Mouse (Mus musculus): ENCODE measurements around the gene Pnp. TPM values are rescaled to one million over a fixed set of nuclear protein-coding genes. Genes with fewer than 3 reads are reported as not detected.
A peak's percentile ranks its signal among the peaks of the same experiment; 100 is the strongest.
"Not testable (repeated sequence)": the region's sequence is repeated elsewhere in the genome, so short reads cannot be mapped to it uniquely, and the experiment has no call there.

Pnp gene
- total RNA-seq, 4 experiments from 2014 or later, result 26.5 to 35.8 (median 31.3) TPM

- DNase-seq, result no peak
Measured at GRCm38 (mm10) chr14:50931493-50932020, 675 bp downstream of the Pnp start.

- no peak for DNase-seq
Measured at GRCm38 (mm10) chr14:50936649-50937048, 5.8 kb downstream of the Pnp start.

GRCm38 (mm10) chr14:50938119-50938908 is 7.4 kb downstream of the Pnp start:
- DNase-seq, result no peak

- no peak for DNase-seq
Measured at GRCm38 (mm10) chr14:50938940-50939339, 8.1 kb downstream of the Pnp start.

- peak; percentile 96 for DNase-seq
Measured at GRCm38 (mm10) chr14:50943932-50944667, 13.2 kb downstream of the Pnp start, which contains the start of gene Gm49342. Gm49342 (plus strand) TSS chr14:50944517.

- not testable (repeated sequence) for DNase-seq
Measured at GRCm38 (mm10) chr14:50944668-50945033, 13.8 kb downstream of the Pnp start.

- DNase-seq, result not testable (repeated sequence)
Measured at GRCm38 (mm10) chr14:50945081-50945480, 14.2 kb downstream of the Pnp start.

- DNase-seq, result not testable (repeated sequence)
Measured at GRCm38 (mm10) chr14:50945526-50945925, 14.6 kb downstream of the Pnp start.

- DNase-seq, result no peak
Measured at GRCm38 (mm10) chr14:50955487-50955886, 24.6 kb downstream of the Pnp start.

- DNase-seq, result peak; percentile 38
Measured at GRCm38 (mm10) chr14:50955942-50956508, 25.1 kb downstream of the Pnp start, which contains the start of gene Pnp2. Pnp2 (plus strand) TSS chr14:50955992.

GRCm38 (mm10) chr14:50956724-50957123 is 25.8 kb downstream of the Pnp start:
- not testable (repeated sequence) for DNase-seq

GRCm38 (mm10) chr14:50957146-50957545 is 26.3 kb downstream of the Pnp start:
- not testable (repeated sequence) for DNase-seq

GRCm38 (mm10) chr14:50958289-50958995 is 27.6 kb downstream of the Pnp start:
- not testable (repeated sequence) for DNase-seq

- DNase-seq, result no peak
Measured at GRCm38 (mm10) chr14:50968216-50968980, 37.5 kb downstream of the Pnp start.

- DNase-seq, result no peak
Measured at GRCm38 (mm10) chr14:50969041-50969440, 38.2 kb downstream of the Pnp start.

GRCm38 (mm10) chr14:50969558-50970544 is 39.0 kb downstream of the Pnp start:
- no peak for DNase-seq

GRCm38 (mm10) chr14:50970822-50971221 is 39.9 kb downstream of the Pnp start:
- DNase-seq, result no peak

- DNase-seq, result not testable (repeated sequence)
Measured at GRCm38 (mm10) chr14:50973054-50973453, 42.2 kb downstream of the Pnp start.

GRCm38 (mm10) chr14:50973700-50974099 is 42.8 kb downstream of the Pnp start:
- DNase-seq, result no peak

- no peak for DNase-seq
Measured at GRCm38 (mm10) chr14:50975001-50975400, 44.1 kb downstream of the Pnp start.

All from adrenal gland, adult 8-10 months (tissue).